Mouse (Mus musculus): ENCODE measurements around the gene Serpini1. TPM values are rescaled to one million over a fixed set of nuclear protein-coding genes. Genes with fewer than 3 reads are reported as not detected.
"Not testable (repeated sequence)": the region's sequence is repeated elsewhere in the genome, so short reads cannot be mapped to it uniquely, and the experiment has no call there.

Gene Serpini1
- total RNA-seq, 1 experiment from 2014 or later = 2.5 TPM

GRCm38 (mm10) chr3:75635648-75636047, 78.3 kb downstream of the Serpini1 start:
- DNase-seq = no peak

- DNase-seq = no peak
Observed at GRCm38 (mm10) chr3:75639546-75639945, 82.2 kb downstream of the Serpini1 start.

- no peak for DNase-seq
Observed at GRCm38 (mm10) chr3:75647542-75647941, 90.2 kb downstream of the Serpini1 start.

GRCm38 (mm10) chr3:75648226-75648625, 90.9 kb downstream of the Serpini1 start:
- DNase-seq = no peak

GRCm38 (mm10) chr3:75650416-75651154, 93.2 kb downstream of the Serpini1 start:
- DNase-seq = not testable (repeated sequence)

- DNase-seq = no peak
Observed at GRCm38 (mm10) chr3:75651603-75652115, 94.3 kb downstream of the Serpini1 start.

- DNase-seq = not testable (repeated sequence)
Observed at GRCm38 (mm10) chr3:75653901-75654300, 96.6 kb downstream of the Serpini1 start.

GRCm38 (mm10) chr3:75655578-75656344, 98.4 kb downstream of the Serpini1 start:
- no peak for DNase-seq

- DNase-seq = no peak
Observed at GRCm38 (mm10) chr3:75666962-75667361, 109.6 kb downstream of the Serpini1 start.

GRCm38 (mm10) chr3:75670425-75670824, 113.1 kb downstream of the Serpini1 start:
- DNase-seq = no peak

- no peak for DNase-seq
Observed at GRCm38 (mm10) chr3:75682881-75683280, 125.5 kb downstream of the Serpini1 start.

- DNase-seq = no peak
Observed at GRCm38 (mm10) chr3:75686775-75687174, 129.4 kb downstream of the Serpini1 start.

GRCm38 (mm10) chr3:75687187-75687825, 130.0 kb downstream of the Serpini1 start:
- no peak for DNase-seq

- DNase-seq = no peak
Observed at GRCm38 (mm10) chr3:75690321-75690720, 133.0 kb downstream of the Serpini1 start.

GRCm38 (mm10) chr3:75692088-75692487, 134.7 kb downstream of the Serpini1 start:
- no peak for DNase-seq

Other genes with a start within 250 kb of the Serpini1 start
- gene Wdr49, start 75.4 kb upstream of the Serpini1 start, total RNA-seq (2021) = not detected in 2 replicates
- 71.6 and 75.0 TPM in 2 replicates for gene Pdcd10, start 691 bp upstream of the Serpini1 start, total RNA-seq (2021)
- not detected in 2 replicates for gene Gm29133, start 190.7 kb downstream of the Serpini1 start, total RNA-seq (2021)

Data from adrenal gland, postnatal 25 days (tissue).